Mouse (Mus musculus) lung, embryonic 16.5 days (tissue): ENCODE results near the gene Dcaf4. TPM values are rescaled to one million over a fixed set of nuclear protein-coding genes. Genes with fewer than 3 reads are reported as not detected.

ENCODE experiments used
- ATAC-seq: fragments of 200-750 bp; cut with Nextera tagmentation; 2 replicates; pipeline ENCODE4 v1.8.0; 2017; ENCODE audit warnings: low read depth, mild to moderate bottlenecking, moderate library complexity
- H3K27ac ChIP-seq: fragments of 300-500 bp; sonication (generic); 2 replicates; pipeline ENCODE4 v1.5.1; 2014; ENCODE audit warnings: mild to moderate bottlenecking, control low read depth, low read length
- H3K27me3 ChIP-seq: fragments of 300-500 bp; sonication (generic); 2 replicates; pipeline ENCODE4 v1.6.1; 2014; ENCODE audit warnings: low read depth, low read length, mixed read lengths; ENCODE audit not compliant: control insufficient read depth, insufficient read depth
- H3K36me3 ChIP-seq: fragments of 300-500 bp; sonication (generic); 2 replicates; pipeline ENCODE4 v1.6.1; 2014; ENCODE audit warnings: low read length; ENCODE audit not compliant: control insufficient read depth, insufficient read depth
- H3K4me1 ChIP-seq: fragments of 300-500 bp; sonication (generic); replicated peaks from 2 replicates; pipeline ENCODE4 v1.6.1; 2014; ENCODE audit warnings: low read length, mixed read lengths; ENCODE audit not compliant: control insufficient read depth, insufficient read depth
- H3K4me2 ChIP-seq: fragments of 300-500 bp; sonication (generic); 2 replicates; pipeline ENCODE4 v1.6.1; 2014; ENCODE audit warnings: low read depth, low read length, control low read depth
- H3K4me3 ChIP-seq: fragments of 300-500 bp; sonication (generic); 2 replicates; pipeline ENCODE4 v1.5.1; 2014; ENCODE audit warnings: mild to moderate bottlenecking, low read length, control low read depth
- H3K9ac ChIP-seq: fragments of 300-500 bp; sonication (generic); 2 replicates; pipeline ENCODE4 v1.6.1; 2014; ENCODE audit warnings: low read length, control low read depth
- H3K9me3 ChIP-seq: fragments of 300-500 bp; sonication (generic); 2 replicates; pipeline ENCODE4 v1.6.1; 2016; ENCODE audit warnings: low read length; ENCODE audit not compliant: control insufficient read depth
- WGBS: fragments of 180-500 bp; shearing (Covaris S2); extraction: QIAGEN DNeasy Blood & Tissue Kit; methylation state at CpG from one replicate; pipeline ENCODE4 v1.1.7; 2014; 5-methylcytosine and 5-hydroxymethylcytosine counted together
- polyA plus RNA-seq: library from polyadenylated mRNA; unstranded; fragments of >200 nt; fragmentation: Nextera tagmentation; extraction: Ambion mirVana; gene quantifications from 2 replicates; pipeline ENCODE4 v1.2.1, GENCODE M21; 2015

Gene Dcaf4
- polyA plus RNA-seq, 1 experiment from 2014 or later, result 23.6 TPM

DNA sequence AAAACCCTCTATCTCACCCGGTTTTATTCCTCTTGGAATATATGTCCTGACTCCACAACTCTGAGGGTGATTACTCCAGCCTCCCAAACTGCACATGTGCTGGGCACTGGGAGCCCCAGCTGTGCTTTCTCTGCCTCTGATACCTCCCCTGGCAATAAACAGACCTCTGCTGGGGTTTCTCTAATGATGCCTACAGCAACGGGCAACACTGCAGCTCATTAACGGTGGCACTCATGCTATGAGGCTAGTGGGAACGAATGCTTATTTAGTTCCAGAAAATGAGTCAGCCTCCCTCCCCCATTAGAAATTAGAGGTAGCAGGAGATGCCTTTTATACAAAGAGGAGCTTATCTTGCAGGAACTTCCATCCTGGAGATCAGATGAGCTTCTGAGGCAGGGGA lies 7.5 kb upstream of the Dcaf4 start:
- peaks cover 8% of the 10 kb centered on the region for H3K4me1 ChIP-seq
- no peaks in the 10 kb centered on the region for H3K9me3 ChIP-seq
- H3K36me3 ChIP-seq, result no peaks in the 10 kb centered on the region
- no peak overlapping the region for H3K9ac ChIP-seq
- 22% methylated on average over 4 of the region's 4 CpGs for WGBS
- no peak overlapping the region for H3K4me3 ChIP-seq
- no peak overlapping the region for H3K27ac ChIP-seq
- H3K4me2 ChIP-seq, result no peak overlapping the region
- H3K27me3 ChIP-seq, result no peaks in the 10 kb centered on the region
- ATAC-seq, result no peak

DNA sequence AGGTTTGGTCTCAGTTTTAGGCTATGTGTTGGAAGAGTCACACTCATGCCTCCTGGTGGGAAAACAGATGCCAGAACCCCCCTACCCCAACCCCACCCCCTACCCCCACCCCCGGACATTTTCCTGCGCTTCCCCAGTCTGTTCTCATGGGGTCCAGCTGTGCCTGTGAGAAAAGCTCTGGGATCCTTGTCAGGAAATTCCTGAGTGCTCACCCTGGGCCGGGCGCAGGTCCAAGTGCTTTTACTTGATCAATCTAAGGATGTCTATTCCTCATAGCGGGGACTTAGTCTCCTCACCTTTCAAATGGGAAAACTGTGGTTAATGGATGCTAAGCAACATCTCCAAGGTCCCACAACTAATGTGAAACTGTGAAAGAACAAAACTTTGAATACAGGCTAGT lies 7.1 kb upstream of the Dcaf4 start:
- Histone ChIP-seq H3K4me2 (no peak overlapping the region), H3K27ac (no peak overlapping the region), H3K4me3 (no peak overlapping the region), H3K27me3 (no peaks in the 10 kb centered on the region), H3K36me3 (no peaks in the 10 kb centered on the region), H3K4me1 (peaks cover 8% of the 10 kb centered on the region), H3K9ac (no peak overlapping the region), H3K9me3 (no peaks in the 10 kb centered on the region)
- peak; percentile 36; the same call in 1 of the 2 replicates for ATAC-seq
- WGBS, result 12% methylated on average over 5 of the region's 5 CpGs

GRCm38 (mm10) chr12:83514216-83514615 lies 6.0 kb upstream of the Dcaf4 start:
- no peaks in the 10 kb centered on the region for H3K36me3 ChIP-seq
- no peaks in the 10 kb centered on the region for H3K9me3 ChIP-seq
- no peak overlapping the region for H3K27ac ChIP-seq
- no peak overlapping the region for H3K4me3 ChIP-seq
- 63% methylated on average over 4 of the region's 4 CpGs for WGBS
- H3K4me2 ChIP-seq, result no peak overlapping the region
- no peaks in the 10 kb centered on the region for H3K27me3 ChIP-seq
- H3K9ac ChIP-seq, result no peak overlapping the region
- ATAC-seq, result no peak
- peaks cover 8% of the 10 kb centered on the region for H3K4me1 ChIP-seq

GRCm38 (mm10) chr12:83517580-83517979 lies 2.7 kb upstream of the Dcaf4 start:
- no peaks in the 10 kb centered on the region for H3K9me3 ChIP-seq
- no peaks in the 10 kb centered on the region for H3K36me3 ChIP-seq
- no peak overlapping the region for H3K4me2 ChIP-seq
- WGBS, result 65% methylated on average over 3 of the region's 3 CpGs
- no peak for ATAC-seq
- no peak overlapping the region for H3K27ac ChIP-seq
- peaks cover 19% of the 10 kb centered on the region for H3K4me1 ChIP-seq
- no peak overlapping the region for H3K9ac ChIP-seq
- no peak overlapping the region for H3K4me3 ChIP-seq
- no peaks in the 10 kb centered on the region for H3K27me3 ChIP-seq

DNA sequence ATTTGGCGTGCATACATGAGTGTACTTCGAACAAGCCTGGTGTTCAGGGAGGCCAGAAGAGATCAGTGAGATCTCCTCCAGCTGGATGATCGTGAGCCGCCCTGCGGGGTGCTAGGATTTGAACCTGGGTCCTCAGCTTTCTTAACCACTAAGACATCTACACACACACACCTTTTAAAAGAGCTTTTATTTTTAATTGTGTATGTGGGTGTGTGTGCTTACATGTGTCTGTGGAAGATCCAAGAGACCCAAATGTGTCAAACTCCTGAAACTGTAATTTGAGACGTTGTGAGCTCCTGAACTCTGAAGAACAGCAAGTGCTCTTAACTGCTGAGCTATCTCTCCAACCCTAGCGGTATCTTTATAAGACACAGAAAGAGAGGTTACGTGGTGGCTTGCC lies 817 bp downstream of the Dcaf4 start:
- Histone ChIP-seq H3K4me2 (peak overlapping the region; percentile 69), H3K4me3 (peak overlapping the region; percentile 74), H3K9me3 (no peaks in the 10 kb centered on the region), H3K27ac (no peak overlapping the region; the same call in 1 of the 2 replicates), H3K9ac (peak overlapping the region; percentile 71), H3K36me3 (no peaks in the 10 kb centered on the region), H3K27me3 (no peaks in the 10 kb centered on the region), H3K4me1 (peaks cover 11% of the 10 kb centered on the region)
- WGBS, result 24% methylated on average over 8 of the region's 8 CpGs
- ATAC-seq, result no peak

DNA sequence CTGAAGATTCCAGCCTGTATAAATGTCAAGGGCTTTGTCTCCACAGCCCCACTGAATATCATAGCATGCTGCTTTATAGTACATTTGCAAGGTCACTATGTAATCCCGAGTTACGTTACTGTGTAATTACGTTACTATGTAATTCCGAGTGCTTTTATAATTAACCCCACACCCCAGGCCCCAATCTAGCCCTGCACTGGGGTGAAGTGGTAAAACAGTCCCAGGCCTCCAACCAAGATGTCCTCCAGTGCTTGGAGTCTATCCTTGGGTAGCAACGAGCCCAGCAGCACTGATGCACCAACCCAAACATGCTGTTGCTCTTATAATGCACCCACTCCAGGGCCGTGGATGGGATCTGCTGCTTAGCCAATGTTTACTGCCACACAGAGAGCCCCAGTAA lies 2.8 kb downstream of the Dcaf4 start:
- no peak for ATAC-seq
- no peaks in the 10 kb centered on the region for H3K9me3 ChIP-seq
- WGBS, result 91% methylated on average over 6 of the region's 6 CpGs
- H3K4me1 ChIP-seq, result peaks cover 11% of the 10 kb centered on the region
- no peaks in the 10 kb centered on the region for H3K27me3 ChIP-seq
- H3K4me3 ChIP-seq, result no peak overlapping the region
- H3K9ac ChIP-seq, result no peak overlapping the region
- no peaks in the 10 kb centered on the region for H3K36me3 ChIP-seq
- H3K27ac ChIP-seq, result no peak overlapping the region
- H3K4me2 ChIP-seq, result no peak overlapping the region

DNA sequence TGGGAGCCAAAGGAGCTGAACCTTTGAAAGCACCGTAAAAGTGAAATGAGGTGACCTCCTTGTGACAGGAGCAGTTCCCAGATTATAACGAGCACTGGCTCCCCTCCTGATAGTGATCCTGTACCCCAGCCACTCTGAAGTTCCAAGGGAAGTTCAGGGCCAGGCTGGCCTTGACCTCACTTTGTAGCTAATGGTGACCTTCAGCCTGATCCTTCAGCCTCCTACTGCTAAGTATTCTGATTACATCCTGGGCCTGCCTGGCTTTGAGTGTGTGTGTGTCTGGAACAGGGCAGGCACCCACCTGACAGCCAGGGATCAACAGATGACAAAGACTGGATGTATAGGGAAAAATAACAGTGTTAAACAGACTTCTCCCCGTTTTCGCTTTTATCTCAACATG lies 3.6 kb downstream of the Dcaf4 start:
- WGBS, result 75% methylated on average over 4 of the region's 4 CpGs
- Histone ChIP-seq H3K27me3 (no peaks in the 10 kb centered on the region), H3K4me3 (no peak overlapping the region), H3K9ac (no peak overlapping the region), H3K4me2 (no peak overlapping the region), H3K36me3 (no peaks in the 10 kb centered on the region), H3K4me1 (peaks cover 11% of the 10 kb centered on the region), H3K9me3 (no peaks in the 10 kb centered on the region), H3K27ac (no peak overlapping the region)
- no peak for ATAC-seq

DNA sequence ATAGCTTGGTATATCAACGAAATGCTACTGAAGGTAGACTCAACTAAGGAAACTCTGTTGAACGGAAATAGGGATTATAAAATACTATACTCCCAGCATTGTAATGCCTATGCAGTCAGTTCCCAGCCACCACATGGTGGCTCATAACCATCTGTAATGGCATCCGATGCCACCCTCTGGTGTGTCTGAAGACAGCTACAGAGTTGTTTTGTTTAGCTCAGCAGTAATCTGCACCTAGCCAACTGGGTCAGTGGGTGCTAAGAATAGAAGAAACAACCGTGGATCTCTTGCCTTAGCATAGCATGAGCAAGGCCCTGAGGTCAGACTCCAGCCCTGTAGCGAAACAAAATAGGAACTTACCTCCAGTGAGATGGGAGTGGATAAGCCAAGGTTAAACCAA lies 4.1 kb downstream of the Dcaf4 start:
- 82% methylated on average over 5 of the region's 5 CpGs for WGBS
- Histone ChIP-seq H3K4me1 (peaks cover 11% of the 10 kb centered on the region), H3K27me3 (no peaks in the 10 kb centered on the region), H3K9me3 (no peaks in the 10 kb centered on the region), H3K4me3 (no peak overlapping the region), H3K27ac (no peak overlapping the region), H3K36me3 (no peaks in the 10 kb centered on the region), H3K4me2 (no peak overlapping the region), H3K9ac (no peak overlapping the region)
- ATAC-seq, result no peak

GRCm38 (mm10) chr12:83525822-83526544 lies 5.7 kb downstream of the Dcaf4 start:
- Histone ChIP-seq H3K36me3 (no peaks in the 10 kb centered on the region), H3K9me3 (no peaks in the 10 kb centered on the region), H3K4me3 (no peak overlapping the region), H3K4me2 (no peak overlapping the region), H3K27me3 (no peaks in the 10 kb centered on the region), H3K9ac (no peak overlapping the region), H3K4me1 (peaks cover 7% of the 10 kb centered on the region), H3K27ac (no peak overlapping the region)
- 68% methylated on average over 18 of the region's 18 CpGs for WGBS
- no peak for ATAC-seq
